Mouse (Mus musculus) liver, postnatal 0 days (tissue): ENCODE results near the gene Plxnc1. TPM values are rescaled to one million over a fixed set of nuclear protein-coding genes. Genes with fewer than 3 reads are reported as not detected.

Experiments
- ATAC-seq: fragments of 200-750 bp; cut with Nextera tagmentation; 2 replicates; pipeline ENCODE4 v1.8.0; 2017; ENCODE audit warnings: mild to moderate bottlenecking, moderate library complexity
- DNase-seq: peaks from one replicate; pipeline ENCODE4 v3.0.0-alpha.2; 2016
- H3K27ac ChIP-seq: fragments of 300-500 bp; sonication (generic); 2 replicates; pipeline ENCODE4 v1.5.1; 2014; ENCODE audit warnings: antibody characterized with exemption, moderate library complexity, mild to moderate bottlenecking, low read depth
- H3K27me3 ChIP-seq: fragments of 300-500 bp; sonication (generic); 2 replicates; pipeline ENCODE4 v1.6.1; 2014; ENCODE audit warnings: low read length, control low read depth, mixed read lengths; ENCODE audit not compliant: insufficient read depth
- H3K36me3 ChIP-seq: fragments of 300-500 bp; sonication (generic); replicated peaks from 2 replicates; pipeline ENCODE4 v1.6.1; 2014; ENCODE audit warnings: mild to moderate bottlenecking, control low read depth, low read length, moderate library complexity, mixed read lengths; ENCODE audit not compliant: insufficient read depth
- H3K4me1 ChIP-seq: fragments of 300-500 bp; sonication (generic); 2 replicates; pipeline ENCODE4 v1.6.1; 2014; ENCODE audit warnings: antibody characterized with exemption, mild to moderate bottlenecking, control low read depth; ENCODE audit not compliant: insufficient read depth
- H3K4me2 ChIP-seq: fragments of 300-500 bp; sonication (generic); 2 replicates; pipeline ENCODE4 v1.6.1; 2014; ENCODE audit warnings: low read depth, mild to moderate bottlenecking, low read length, moderate library complexity, mixed read lengths
- H3K4me3 ChIP-seq: fragments of 300-500 bp; sonication (generic); 2 replicates; pipeline ENCODE4 v1.5.1; 2014; ENCODE audit warnings: low read depth, low read length
- H3K9ac ChIP-seq: fragments of 300-500 bp; sonication (generic); replicated peaks from 2 replicates; pipeline ENCODE4 v1.6.1; 2014; ENCODE audit warnings: mild to moderate bottlenecking, moderate library complexity
- H3K9me3 ChIP-seq: fragments of 300-500 bp; sonication (generic); 2 replicates; pipeline ENCODE4 v1.6.1; 2016; ENCODE audit warnings: mild to moderate bottlenecking, control low read depth, low read length, mixed read lengths
- CTCF ChIP-seq: sonication (generic); IDR thresholded peaks from 2 replicates; pipeline ENCODE4 v1.5.1; 2016; ENCODE audit warnings: antibody characterized with exemption, low read depth
- EP300 ChIP-seq: IDR thresholded peaks from 2 replicates; pipeline ENCODE4 v1.6.1; 2016; ENCODE audit warnings: antibody characterized with exemption, low read depth, mild to moderate bottlenecking
- WGBS: fragments of 180-500 bp; shearing (Covaris S2); extraction: QIAGEN DNeasy Blood & Tissue Kit; methylation state at CpG from one replicate; pipeline ENCODE4 v1.1.7; 2014; ENCODE audit not compliant: insufficient replicate concordance; 5-methylcytosine and 5-hydroxymethylcytosine counted together
- polyA plus RNA-seq: library from polyadenylated mRNA; unstranded; fragments of >200 nt; fragmentation: Nextera tagmentation; extraction: Ambion mirVana; gene quantifications from 2 replicates; pipeline ENCODE4 v1.2.1, GENCODE M21; 2015

The Plxnc1 gene
- polyA plus RNA-seq, 1 experiment from 2014 or later = 2.8 TPM

DNA sequence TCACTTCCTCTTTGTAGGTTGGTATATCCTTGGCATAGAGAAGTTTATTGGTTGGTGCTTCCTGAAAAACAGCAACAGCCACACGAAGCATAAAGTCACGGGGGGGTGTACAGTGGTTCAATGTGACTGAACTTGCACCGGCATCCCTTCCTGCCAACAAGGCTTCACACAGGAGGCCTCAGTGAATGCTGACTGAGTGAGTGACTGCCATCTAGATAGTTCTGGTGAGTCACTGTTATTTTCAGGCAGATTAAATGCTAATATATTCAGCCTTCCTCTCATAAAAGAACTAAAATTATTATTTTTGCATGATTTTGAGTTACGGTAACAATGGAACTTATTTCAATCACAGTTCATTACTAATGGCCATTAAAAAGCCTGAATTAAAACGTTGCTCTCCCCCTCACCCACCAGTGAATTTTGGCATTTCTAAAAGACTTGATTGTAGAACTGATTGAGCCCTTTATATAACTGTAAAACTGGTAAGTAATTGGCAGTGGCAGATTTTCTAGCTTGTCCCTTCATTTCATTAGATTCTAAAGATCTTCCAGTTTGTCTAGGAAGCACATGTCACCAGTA is 149.9 kb downstream of the Plxnc1 start:
- WGBS = 69% methylated on average over 5 of the region's 5 CpGs
- ATAC-seq (no peak), DNase-seq (no peak)
- Histone ChIP-seq H3K4me2 (no peak overlapping the region), H3K9ac (no peak overlapping the region), H3K4me3 (no peak overlapping the region), H3K9me3 (no peaks in the 10 kb centered on the region), H3K27me3 (no peaks in the 10 kb centered on the region), H3K27ac (no peak overlapping the region), H3K36me3 (peaks cover 7% of the 10 kb centered on the region; the same call in 1 of the 2 replicates), H3K4me1 (peaks cover 3% of the 10 kb centered on the region)
- no peak for TF ChIP-seq EP300
- no peak for TF ChIP-seq CTCF

DNA sequence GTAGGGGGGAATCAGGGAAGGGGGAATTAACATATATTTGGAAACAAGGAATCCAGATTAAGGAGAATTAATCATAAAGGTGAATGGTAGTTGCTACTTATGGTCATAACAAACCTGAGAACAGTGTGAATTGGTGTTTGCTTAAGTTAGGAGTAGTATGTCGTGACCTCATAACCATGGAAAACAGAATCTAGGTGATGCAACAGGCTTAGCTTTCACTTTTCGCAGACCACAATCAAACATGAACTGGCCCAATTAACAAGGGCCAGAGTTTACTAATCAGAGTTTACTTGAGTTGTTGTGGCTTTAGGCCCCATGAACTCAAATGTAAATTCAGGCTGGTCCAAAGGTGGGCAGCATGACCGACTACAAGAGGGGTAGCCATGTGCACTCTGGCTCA is 150.7 kb downstream of the Plxnc1 start:
- TF ChIP-seq EP300 = no peak
- no peak for TF ChIP-seq CTCF
- DNase-seq (no peak), ATAC-seq (peak; percentile 58)
- Histone ChIP-seq H3K4me2 (no peak overlapping the region), H3K4me1 (peaks cover 3% of the 10 kb centered on the region), H3K27ac (no peak overlapping the region), H3K36me3 (peaks cover 7% of the 10 kb centered on the region; the same call in 1 of the 2 replicates), H3K9me3 (no peaks in the 10 kb centered on the region), H3K9ac (no peak overlapping the region), H3K27me3 (no peaks in the 10 kb centered on the region), H3K4me3 (no peak overlapping the region)
- 65% methylated on average over 3 of the region's 3 CpGs for WGBS

DNA sequence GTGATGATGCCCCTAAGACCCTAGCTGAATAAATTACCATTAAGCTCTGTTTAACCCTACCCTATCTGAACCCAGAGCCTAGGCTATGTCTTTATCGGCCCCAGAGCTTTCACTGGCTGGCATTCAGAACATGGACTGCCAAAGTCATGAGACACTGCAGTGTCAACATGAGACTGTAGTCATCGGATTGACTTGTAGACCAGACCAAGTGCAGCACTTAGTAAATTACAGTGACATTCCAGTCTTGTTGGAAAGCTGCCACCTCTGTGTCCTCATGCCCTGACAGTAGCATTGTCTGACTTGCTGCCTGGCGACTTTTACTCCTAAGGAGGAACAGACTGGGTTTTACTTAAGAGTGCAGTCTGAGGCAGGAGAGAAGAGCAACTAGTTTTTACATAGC is 155.4 kb downstream of the Plxnc1 start:
- peaks cover 3% of the 10 kb centered on the region for H3K4me1 ChIP-seq
- 70% methylated on average over 3 of the region's 3 CpGs for WGBS
- no peaks in the 10 kb centered on the region for H3K9me3 ChIP-seq
- no peaks in the 10 kb centered on the region for H3K27me3 ChIP-seq
- DNase-seq = no peak
- TF ChIP-seq CTCF (no peak), EP300 (no peak)
- no peak overlapping the region for H3K9ac ChIP-seq
- peaks cover 7% of the 10 kb centered on the region; the same call in 1 of the 2 replicates for H3K36me3 ChIP-seq
- H3K27ac ChIP-seq = no peak overlapping the region
- no peak overlapping the region for H3K4me2 ChIP-seq
- ATAC-seq = no peak
- no peak overlapping the region for H3K4me3 ChIP-seq

DNA sequence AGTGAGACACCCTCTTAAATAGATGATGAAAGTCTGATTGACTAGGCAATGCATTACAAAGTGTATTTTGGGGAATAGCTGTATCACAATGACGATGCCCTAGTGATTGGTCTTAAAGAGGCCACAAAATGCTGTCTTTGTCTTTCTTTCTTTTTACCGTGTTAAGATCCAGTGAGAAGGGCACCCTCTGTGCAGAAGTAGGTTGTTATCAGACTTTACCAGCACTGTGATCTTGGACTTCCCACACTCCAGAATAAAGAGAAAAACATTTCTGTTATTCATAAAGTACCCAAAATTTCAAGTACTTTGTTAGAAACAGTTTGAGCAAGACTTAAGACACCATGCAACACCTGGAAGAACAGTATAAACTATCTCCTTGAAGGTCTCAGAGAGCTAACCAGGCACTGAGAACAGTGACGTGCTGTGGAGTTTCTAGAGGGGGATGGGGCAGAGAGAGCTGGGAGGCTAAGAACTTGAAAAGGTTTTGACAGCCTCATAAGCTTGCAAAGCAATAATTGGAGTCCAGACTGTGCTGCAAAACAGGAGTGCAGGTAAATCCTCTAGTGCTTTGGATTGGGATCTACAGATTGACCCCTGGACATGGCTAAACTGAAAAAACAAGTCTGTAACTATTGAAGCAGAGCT is 163.9 kb downstream of the Plxnc1 start:
- Histone ChIP-seq H3K9me3 (no peaks in the 10 kb centered on the region), H3K4me1 (no peaks in the 10 kb centered on the region), H3K27ac (no peak overlapping the region), H3K9ac (no peak overlapping the region), H3K4me2 (no peak overlapping the region), H3K27me3 (no peaks in the 10 kb centered on the region), H3K36me3 (no peaks in the 10 kb centered on the region), H3K4me3 (no peak overlapping the region)
- TF ChIP-seq EP300 = no peak
- ATAC-seq (no peak), DNase-seq (no peak)
- 61% methylated on average over 3 of the region's 3 CpGs for WGBS

DNA sequence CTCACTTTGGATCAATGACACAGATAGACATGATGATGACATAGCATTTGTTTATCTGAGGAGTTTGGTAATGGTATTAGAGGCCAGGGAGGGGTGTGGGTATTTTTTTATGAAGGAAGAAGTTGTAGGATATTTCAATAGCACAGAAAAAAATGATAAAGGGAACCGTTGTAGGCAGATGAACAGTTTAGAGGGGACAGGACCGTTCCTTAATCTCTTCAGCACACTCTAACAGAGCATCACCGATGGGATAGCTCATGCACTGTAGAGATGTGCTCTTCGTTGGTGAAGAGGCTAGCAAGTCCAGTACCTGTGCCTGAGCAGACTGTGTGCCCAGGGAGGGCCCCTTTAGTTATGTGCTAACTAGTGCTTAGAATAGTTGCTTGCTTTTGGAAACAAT is 165.3 kb downstream of the Plxnc1 start:
- H3K27ac ChIP-seq = no peak overlapping the region
- no peak overlapping the region for H3K4me3 ChIP-seq
- 73% methylated on average over 4 of the region's 4 CpGs for WGBS
- DNase-seq = no peak
- H3K9ac ChIP-seq = no peak overlapping the region
- ATAC-seq = no peak
- no peaks in the 10 kb centered on the region for H3K4me1 ChIP-seq
- no peaks in the 10 kb centered on the region for H3K27me3 ChIP-seq
- no peaks in the 10 kb centered on the region for H3K9me3 ChIP-seq
- TF ChIP-seq EP300 (no peak), CTCF (no peak)
- H3K36me3 ChIP-seq = no peaks in the 10 kb centered on the region
- H3K4me2 ChIP-seq = no peak overlapping the region

DNA sequence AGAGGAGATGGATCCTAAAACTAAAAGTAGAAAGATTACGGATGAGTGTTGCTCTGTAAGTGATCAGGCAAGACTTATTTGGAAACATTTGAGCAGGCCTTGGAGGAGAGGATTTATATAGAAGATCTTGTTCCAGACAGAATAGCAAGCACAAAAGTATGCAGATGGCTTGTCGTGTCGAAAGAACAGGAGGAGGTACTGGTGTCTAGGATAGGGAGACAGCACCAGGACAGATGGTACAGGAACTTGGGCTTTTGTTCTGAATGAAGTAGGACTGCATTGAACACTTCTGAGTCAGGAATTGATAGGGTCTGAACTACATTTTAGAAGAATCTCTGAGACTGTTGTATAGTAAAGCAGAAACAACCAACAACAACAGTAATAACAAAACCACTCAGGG is 167.1 kb downstream of the Plxnc1 start:
- Histone ChIP-seq H3K9me3 (no peaks in the 10 kb centered on the region), H3K27me3 (no peaks in the 10 kb centered on the region), H3K36me3 (no peaks in the 10 kb centered on the region), H3K4me1 (no peaks in the 10 kb centered on the region), H3K4me3 (no peak overlapping the region), H3K4me2 (no peak overlapping the region), H3K9ac (no peak overlapping the region), H3K27ac (no peak overlapping the region)
- TF ChIP-seq EP300 (no peak), CTCF (no peak)
- DNase-seq (no peak), ATAC-seq (no peak)
- WGBS = 81% methylated on average over 3 of the region's 3 CpGs
